Mouse (Mus musculus): Measurements from ENCODE around the gene Itpkc. TPM values are rescaled to one million over a fixed set of nuclear protein-coding genes. Genes with fewer than 3 reads are reported as not detected.

Itpkc gene
- polyA plus RNA-seq, 2 experiments, result 1.3 to 2.0 TPM

DNA sequence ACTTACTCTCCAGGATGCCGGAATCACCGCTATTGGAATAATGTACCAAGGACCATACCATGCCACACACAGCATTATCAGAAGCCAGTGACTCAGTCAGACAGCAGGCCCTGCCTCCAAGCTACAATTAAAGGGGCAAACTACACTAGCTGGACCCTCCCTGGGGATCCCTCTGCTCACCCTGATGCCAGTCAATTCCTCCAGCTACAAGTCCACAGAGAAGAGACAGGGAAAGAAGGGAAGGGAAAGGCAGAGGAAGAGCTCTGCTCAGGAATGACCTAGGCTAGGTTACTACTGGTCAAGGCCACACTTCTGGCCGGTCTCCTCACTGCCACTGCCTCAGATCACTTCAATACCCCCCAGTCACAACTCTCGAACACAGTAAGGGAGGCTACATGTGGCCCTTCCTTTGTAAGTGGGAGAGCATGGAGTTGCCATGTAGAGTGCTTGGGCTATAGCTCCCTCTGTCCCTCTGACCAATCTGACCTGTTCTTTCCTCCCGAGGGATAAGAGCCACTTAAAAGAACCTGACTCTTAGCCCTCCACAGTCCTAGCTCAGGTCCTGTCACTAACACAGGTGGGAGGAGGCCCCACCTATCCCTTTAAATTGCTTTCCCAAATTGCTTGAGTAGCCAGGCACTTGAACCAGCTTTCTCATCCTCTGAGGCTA, 65.5 kb downstream of the Itpkc start:
- Histone ChIP-seq H3K36me3 (replicated peaks; ENCODE audit: control insufficient read depth, insufficient read depth, low read depth) (peaks cover 4% of the 10 kb centered on the region), H3K4me1 (replicated peaks; ENCODE audit: control insufficient read depth in 2 of 2, insufficient read depth in 2 of 2, low read length in 1 of 2) (peaks cover 0 to 16% of the 10 kb centered on the region in 2 experiments; a peak in 3 of 4 replicates), H3K27ac (no peak overlapping the region), H3K4me2 (ENCODE audit: low read depth) (no peak overlapping the region), H3K4me3 (ENCODE audit: insufficient read depth in 1 of 2, low read depth in 2 of 2, low read length in 2 of 2) (no peak overlapping the region), H3K27me3 (ENCODE audit: control insufficient read depth, insufficient read depth, low read length) (no peaks in the 10 kb centered on the region), H3K9me3 (ENCODE audit: control insufficient read depth, low read length) (no peaks in the 10 kb centered on the region), H3K9ac (replicated peaks) (no peak overlapping the region)
- WGBS (ENCODE audit: insufficient replicate concordance), result 68% methylated on average over 5 of the region's 5 CpGs
- ATAC-seq (ENCODE audit: insufficient read depth), result no peak
- TF ChIP-seq CTCF (IDR thresholded peaks at IDR 0.05; ENCODE audit: low read depth) (no peak), EP300 (IDR thresholded peaks at IDR 0.05; ENCODE audit: low read depth) (no peak)
- no peak for DNase-seq (ENCODE audit: low read depth in 3 of 3, low spot score in 3 of 3)

GRCm38 (mm10) chr7:27161744-27162143, 66.7 kb downstream of the Itpkc start:
- WGBS (ENCODE audit: insufficient replicate concordance), result 61% methylated on average over 4 of the region's 4 CpGs
- Histone ChIP-seq H3K4me3 (ENCODE audit: insufficient read depth in 1 of 2, low read depth in 2 of 2, low read length in 2 of 2) (no peak overlapping the region), H3K36me3 (replicated peaks; ENCODE audit: control insufficient read depth, insufficient read depth, low read depth) (peaks cover 4% of the 10 kb centered on the region), H3K4me2 (ENCODE audit: low read depth) (no peak overlapping the region), H3K9me3 (ENCODE audit: control insufficient read depth, low read length) (no peaks in the 10 kb centered on the region), H3K9ac (replicated peaks) (no peak overlapping the region), H3K4me1 (replicated peaks; ENCODE audit: control insufficient read depth in 2 of 2, insufficient read depth in 2 of 2, low read length in 1 of 2) (peaks cover 0 to 7% of the 10 kb centered on the region in 2 experiments; a peak in 3 of 4 replicates), H3K27me3 (ENCODE audit: control insufficient read depth, insufficient read depth, low read length) (no peaks in the 10 kb centered on the region), H3K27ac (no peak overlapping the region)
- no peak for DNase-seq (ENCODE audit: low read depth in 3 of 3, low spot score in 3 of 3)
- ATAC-seq (ENCODE audit: insufficient read depth), result no peak
- TF ChIP-seq CTCF (IDR thresholded peaks at IDR 0.05; ENCODE audit: low read depth) (no peak), EP300 (IDR thresholded peaks at IDR 0.05; ENCODE audit: low read depth) (no peak)

DNA sequence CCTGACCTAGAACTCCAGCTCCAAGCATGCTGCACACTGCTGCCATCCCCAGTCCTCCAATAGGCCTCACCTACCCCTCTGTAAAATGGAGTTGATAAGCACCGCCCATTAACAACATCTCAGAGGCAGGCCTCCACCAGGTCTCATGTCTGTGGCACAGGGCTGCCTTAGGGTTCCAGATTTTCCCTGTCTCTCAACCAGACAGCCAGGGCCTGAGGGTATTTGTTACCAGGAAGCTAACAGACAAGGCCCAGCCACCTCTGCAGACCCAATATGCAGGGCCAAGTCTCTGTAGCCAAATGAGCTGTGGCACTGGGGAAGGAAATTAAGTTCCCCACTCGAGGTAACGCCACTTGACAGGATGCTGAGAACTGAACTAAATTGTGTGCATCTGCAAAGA, 67.5 kb downstream of the Itpkc start:
- no peak for ATAC-seq (ENCODE audit: insufficient read depth)
- H3K4me2 ChIP-seq (ENCODE audit: low read depth), result no peak overlapping the region
- H3K27me3 ChIP-seq (ENCODE audit: control insufficient read depth, insufficient read depth, low read length), result no peaks in the 10 kb centered on the region
- no peak for DNase-seq (ENCODE audit: low read depth in 3 of 3, low spot score in 3 of 3)
- no peaks in the 10 kb centered on the region for H3K9me3 ChIP-seq (ENCODE audit: control insufficient read depth, low read length)
- peaks cover 0 to 7% of the 10 kb centered on the region in 2 experiments; a peak in 3 of 4 replicates for H3K4me1 ChIP-seq (replicated peaks; ENCODE audit: control insufficient read depth in 2 of 2, insufficient read depth in 2 of 2, low read length in 1 of 2)
- no peak overlapping the region for H3K9ac ChIP-seq (replicated peaks)
- TF ChIP-seq CTCF (IDR thresholded peaks at IDR 0.05; ENCODE audit: low read depth) (no peak), EP300 (IDR thresholded peaks at IDR 0.05; ENCODE audit: low read depth) (no peak)
- peaks cover 4% of the 10 kb centered on the region for H3K36me3 ChIP-seq (replicated peaks; ENCODE audit: control insufficient read depth, insufficient read depth, low read depth)
- H3K4me3 ChIP-seq (ENCODE audit: insufficient read depth in 1 of 2, low read depth in 2 of 2, low read length in 2 of 2), result no peak overlapping the region
- 53% methylated on average over 3 of the region's 3 CpGs for WGBS (ENCODE audit: insufficient replicate concordance)
- no peak overlapping the region for H3K27ac ChIP-seq

- Histone ChIP-seq H3K4me2 (ENCODE audit: low read depth) (no peak overlapping the region), H3K9me3 (ENCODE audit: control insufficient read depth, low read length) (no peaks in the 10 kb centered on the region), H3K27me3 (ENCODE audit: control insufficient read depth, insufficient read depth, low read length) (no peaks in the 10 kb centered on the region), H3K4me3 (ENCODE audit: insufficient read depth in 1 of 2, low read depth in 2 of 2, low read length in 2 of 2) (no peak overlapping the region), H3K9ac (replicated peaks) (no peak overlapping the region), H3K27ac (no peak overlapping the region), H3K36me3 (replicated peaks; ENCODE audit: control insufficient read depth, insufficient read depth, low read depth) (peaks cover 4% of the 10 kb centered on the region), H3K4me1 (replicated peaks; ENCODE audit: control insufficient read depth in 2 of 2, insufficient read depth in 2 of 2, low read length in 1 of 2) (peaks cover 0 to 7% of the 10 kb centered on the region in 2 experiments; a peak in 2 of 4 replicates)
- TF ChIP-seq CTCF (IDR thresholded peaks at IDR 0.05; ENCODE audit: low read depth), result peak; percentile 99
- no peak for TF ChIP-seq EP300 (IDR thresholded peaks at IDR 0.05; ENCODE audit: low read depth)
- DNase-seq (ENCODE audit: low read depth in 3 of 3, low spot score in 3 of 3) (peak; percentile 52 to 66 (median 56)), ATAC-seq (ENCODE audit: insufficient read depth) (peak; percentile 76)
- 10% methylated on average over 8 of the region's 8 CpGs for WGBS (ENCODE audit: insufficient replicate concordance)
Observed at GRCm38 (mm10) chr7:27159882-27160281, 68.6 kb downstream of the Itpkc start.

- DNase-seq (ENCODE audit: low read depth in 3 of 3, low spot score in 3 of 3) (no peak), ATAC-seq (ENCODE audit: insufficient read depth) (no peak)
- H3K36me3 ChIP-seq (replicated peaks; ENCODE audit: control insufficient read depth, insufficient read depth, low read depth), result peaks cover 4% of the 10 kb centered on the region
- no peaks in the 10 kb centered on the region for H3K9me3 ChIP-seq (ENCODE audit: control insufficient read depth, low read length)
- TF ChIP-seq CTCF (IDR thresholded peaks at IDR 0.05; ENCODE audit: low read depth) (no peak), EP300 (IDR thresholded peaks at IDR 0.05; ENCODE audit: low read depth) (no peak)
- H3K27ac ChIP-seq, result no peak overlapping the region
- H3K9ac ChIP-seq (replicated peaks), result no peak overlapping the region
- WGBS (ENCODE audit: insufficient replicate concordance), result 81% methylated on average over 6 of the region's 6 CpGs
- H3K4me2 ChIP-seq (ENCODE audit: low read depth), result no peak overlapping the region
- no peaks in the 10 kb centered on the region for H3K27me3 ChIP-seq (ENCODE audit: control insufficient read depth, insufficient read depth, low read length)
- no peak overlapping the region for H3K4me3 ChIP-seq (ENCODE audit: insufficient read depth in 1 of 2, low read depth in 2 of 2, low read length in 2 of 2)
- peaks cover 0 to 7% of the 10 kb centered on the region in 2 experiments; a peak in 2 of 4 replicates for H3K4me1 ChIP-seq (replicated peaks; ENCODE audit: control insufficient read depth in 2 of 2, insufficient read depth in 2 of 2, low read length in 1 of 2)
Observed at GRCm38 (mm10) chr7:27159256-27159655, 69.2 kb downstream of the Itpkc start.

Data from liver, embryonic 14.5 days (tissue).